Mouse (Mus musculus) intestine, postnatal 0 days (tissue): ENCODE data around the gene Olfr557. TPM values are rescaled to one million over a fixed set of nuclear protein-coding genes. Genes with fewer than 3 reads are reported as not detected.

Source experiments
- ATAC-seq: fragments of 200-750 bp; cut with Nextera tagmentation; 2 replicates; pipeline ENCODE4 v1.8.0; 2017; ENCODE audit warnings: mild to moderate bottlenecking, moderate TSS enrichment, moderate library complexity
- H3K27ac ChIP-seq: fragments of 300-500 bp; sonication (generic); 2 replicates; pipeline ENCODE4 v1.5.1; 2014; ENCODE audit warnings: mild to moderate bottlenecking, low read depth, low read length, moderate library complexity
- H3K27me3 ChIP-seq: fragments of 300-500 bp; sonication (generic); replicated peaks from 2 replicates; pipeline ENCODE4 v1.6.1; 2014; ENCODE audit warnings: low read length, mixed read lengths; ENCODE audit not compliant: control insufficient read depth, insufficient read depth
- H3K36me3 ChIP-seq: fragments of 300-500 bp; sonication (generic); 2 replicates; pipeline ENCODE4 v1.6.1; 2014; ENCODE audit warnings: mild to moderate bottlenecking, moderate library complexity; ENCODE audit not compliant: control insufficient read depth, insufficient read depth
- H3K4me1 ChIP-seq: fragments of 300-500 bp; sonication (generic); replicated peaks from 2 replicates; pipeline ENCODE4 v1.6.1; 2014; ENCODE audit warnings: antibody characterized with exemption, low read length, mixed read lengths; ENCODE audit not compliant: control insufficient read depth, insufficient read depth
- H3K4me2 ChIP-seq: fragments of 300-500 bp; sonication (generic); replicated peaks from 2 replicates; pipeline ENCODE4 v1.6.1; 2014; ENCODE audit warnings: low read depth, mild to moderate bottlenecking, moderate library complexity
- H3K4me3 ChIP-seq: fragments of 300-500 bp; sonication (generic); 2 replicates; pipeline ENCODE4 v1.5.1; 2014; ENCODE audit warnings: low read depth, low read length
- H3K9ac ChIP-seq: fragments of 300-500 bp; sonication (generic); 2 replicates; pipeline ENCODE4 v1.6.1; 2014; ENCODE audit warnings: mild to moderate bottlenecking, low read depth, low read length
- H3K9me3 ChIP-seq: fragments of 300-500 bp; sonication (generic); 2 replicates; pipeline ENCODE4 v1.6.1; 2016; ENCODE audit warnings: mixed run types; ENCODE audit not compliant: control insufficient read depth
- CTCF ChIP-seq: sonication (generic); IDR thresholded peaks from 2 replicates; pipeline ENCODE4 v1.5.1; 2016; ENCODE audit warnings: low read depth, mild to moderate bottlenecking, control low read depth, antibody characterized with exemption, moderate library complexity
- WGBS: fragments of 180-500 bp; shearing (Covaris S2); extraction: QIAGEN DNeasy Blood & Tissue Kit; methylation state at CpG from one replicate; pipeline ENCODE4 v1.1.7; 2014; 5-methylcytosine and 5-hydroxymethylcytosine counted together
- polyA plus RNA-seq: library from polyadenylated mRNA; unstranded; fragments of >200 nt; fragmentation: Nextera tagmentation; extraction: Ambion mirVana; gene quantifications from 2 replicates; pipeline ENCODE4 v1.2.1, GENCODE M21; 2015

The Olfr557 gene
- polyA plus RNA-seq, 1 experiment from 2014 or later = not detected

GRCm38 (mm10) chr7:102737705-102738104, 42.0 kb downstream of the Olfr557 start:
- Histone ChIP-seq H3K4me3 (no peak overlapping the region), H3K4me1 (no peaks in the 10 kb centered on the region), H3K36me3 (no peaks in the 10 kb centered on the region), H3K9ac (no peak overlapping the region), H3K27me3 (no peaks in the 10 kb centered on the region), H3K27ac (no peak overlapping the region), H3K4me2 (no peak overlapping the region), H3K9me3 (no peaks in the 10 kb centered on the region)
- WGBS = 22% methylated on average over 2 of the region's 2 CpGs
- TF ChIP-seq CTCF = no peak
- ATAC-seq = no peak

Other genes starting within 250 kb of the Olfr557 start
- not detected in 2 replicates for gene Olfr543, start 214.2 kb upstream of the Olfr557 start, polyA plus RNA-seq
- gene Olfr544, start 207.6 kb upstream of the Olfr557 start, polyA plus RNA-seq = 0.04 TPM in 1 of 2 replicates, not detected in the other
- gene Olfr545, start 196.3 kb upstream of the Olfr557 start, polyA plus RNA-seq = not detected in 2 replicates
- gene Olfr547, start 161.2 kb upstream of the Olfr557 start, polyA plus RNA-seq = not detected in 2 replicates
- gene Olfr548-ps1, start 155.0 kb upstream of the Olfr557 start, polyA plus RNA-seq = not detected in 2 replicates
- not detected in 2 replicates for gene Olfr549, start 146.0 kb upstream of the Olfr557 start, polyA plus RNA-seq
- gene Trim21, start 130.4 kb upstream of the Olfr557 start, polyA plus RNA-seq = 0.48 and 0.66 TPM in 2 replicates
- gene Olfr550, start 124.5 kb upstream of the Olfr557 start, polyA plus RNA-seq = not detected in 2 replicates
- gene Olfr551, start 104.0 kb upstream of the Olfr557 start, polyA plus RNA-seq = not detected in 2 replicates
- not detected in 2 replicates for gene Olfr552, start 98.1 kb upstream of the Olfr557 start, polyA plus RNA-seq
- gene Olfr553, start 77.7 kb upstream of the Olfr557 start, polyA plus RNA-seq = not detected in 2 replicates
- not detected in 2 replicates for gene Olfr554, start 57.5 kb upstream of the Olfr557 start, polyA plus RNA-seq
- not detected in 2 replicates for gene Olfr555, start 37.1 kb upstream of the Olfr557 start, polyA plus RNA-seq
- gene Olfr556, start 31.0 kb upstream of the Olfr557 start, polyA plus RNA-seq = not detected in 2 replicates
- 3.6 and 4.3 TPM in 2 replicates for gene Trim68, start 8.6 kb upstream of the Olfr557 start, polyA plus RNA-seq
- 0.38 and 0.48 TPM in 2 replicates for gene Olfr558, start 6.3 kb downstream of the Olfr557 start, polyA plus RNA-seq
- gene Olfr33, start 23.2 kb downstream of the Olfr557 start, polyA plus RNA-seq = not detected in 2 replicates
- gene Olfr559, start 31.6 kb downstream of the Olfr557 start, polyA plus RNA-seq = not detected in 2 replicates
- not detected in 2 replicates for gene Olfr560, start 63.5 kb downstream of the Olfr557 start, polyA plus RNA-seq
- gene Olfr78, start 63.6 kb downstream of the Olfr557 start, polyA plus RNA-seq = 0.12 and 0.23 TPM in 2 replicates
- gene Olfr561, start 75.3 kb downstream of the Olfr557 start, polyA plus RNA-seq = not detected in 2 replicates
- gene Olfr564, start 107.6 kb downstream of the Olfr557 start, polyA plus RNA-seq = not detected in 2 replicates
- not detected in 2 replicates for gene Olfr566, start 162.9 kb downstream of the Olfr557 start, polyA plus RNA-seq
- gene Olfr568, start 181.2 kb downstream of the Olfr557 start, polyA plus RNA-seq = not detected in 2 replicates
- not detected in 2 replicates for gene Olfr569, start 195.0 kb downstream of the Olfr557 start, polyA plus RNA-seq
- gene Olfr570, start 198.7 kb downstream of the Olfr557 start, polyA plus RNA-seq = not detected in 2 replicates
- not detected in 2 replicates for gene Olfr571, start 221.6 kb downstream of the Olfr557 start, polyA plus RNA-seq
- not detected in 2 replicates for gene Olfr572, start 228.5 kb downstream of the Olfr557 start, polyA plus RNA-seq
- not detected in 2 replicates for gene Olfr573-ps1, start 246.7 kb downstream of the Olfr557 start, polyA plus RNA-seq